Mouse (Mus musculus) forebrain, embryonic 10.5 days (tissue): ENCODE results near the gene Olfr45. TPM values are rescaled to one million over a fixed set of nuclear protein-coding genes. Genes with fewer than 3 reads are reported as not detected.

ENCODE experiments used
- polyA plus RNA-seq: library from polyadenylated mRNA; unstranded; fragments of >200 nt; fragmentation: Nextera tagmentation; extraction: Ambion mirVana; gene quantifications from 2 replicates; pipeline ENCODE4 v1.2.1, GENCODE M21; 2016

Olfr45 gene
- polyA plus RNA-seq, 1 experiment from 2014 or later = not detected

Other genes with a start within 250 kb of the Olfr45 start
- not detected in 2 replicates for gene Olfr533, start 218.6 kb upstream of the Olfr45 start, polyA plus RNA-seq
- gene Olfr535, start 197.7 kb upstream of the Olfr45 start, polyA plus RNA-seq = not detected in 2 replicates
- gene Olfr536, start 174.6 kb upstream of the Olfr45 start, polyA plus RNA-seq = not detected in 2 replicates
- gene Olfr538, start 114.1 kb upstream of the Olfr45 start, polyA plus RNA-seq = not detected in 2 replicates
- gene Olfr46, start 80.7 kb upstream of the Olfr45 start, polyA plus RNA-seq = not detected in 2 replicates
- not detected in 2 replicates for gene Olfr61, start 53.0 kb upstream of the Olfr45 start, polyA plus RNA-seq
- not detected in 2 replicates for gene Olfr53, start 35.5 kb upstream of the Olfr45 start, polyA plus RNA-seq
- gene Olfr539, start 22.0 kb upstream of the Olfr45 start, polyA plus RNA-seq = not detected in 2 replicates
- gene Olfr541, start 15.3 kb downstream of the Olfr45 start, polyA plus RNA-seq = not detected in 2 replicates
- not detected in 2 replicates for gene Cyp2e1, start 81.8 kb downstream of the Olfr45 start, polyA plus RNA-seq
- gene Syce1, start 105.9 kb downstream of the Olfr45 start, polyA plus RNA-seq = not detected in 2 replicates
- 3.7 and 3.8 TPM in 2 replicates for gene Zfp941, start 140.2 kb downstream of the Olfr45 start, polyA plus RNA-seq
- 0.41 and 0.64 TPM in 2 replicates for gene Urah, start 153.1 kb downstream of the Olfr45 start, polyA plus RNA-seq
- not detected in 2 replicates for gene Scgb1c1, start 163.6 kb downstream of the Olfr45 start, polyA plus RNA-seq
- not detected in 2 replicates for gene Odf3, start 165.9 kb downstream of the Olfr45 start, polyA plus RNA-seq
- not detected in 2 replicates for gene Gm45785, start 174.4 kb downstream of the Olfr45 start, polyA plus RNA-seq
- gene Ric8a, start 175.0 kb downstream of the Olfr45 start, polyA plus RNA-seq = 51.3 and 57.6 TPM in 2 replicates
- gene Bet1l, start 175.6 kb downstream of the Olfr45 start, polyA plus RNA-seq = 21.2 and 22.5 TPM in 2 replicates
- gene Psmd13, start 200.0 kb downstream of the Olfr45 start, polyA plus RNA-seq = 354 and 374 TPM in 2 replicates
- 26.8 and 28.4 TPM in 2 replicates for gene Sirt3, start 200.4 kb downstream of the Olfr45 start, polyA plus RNA-seq
- not detected in 2 replicates for gene Cox8b, start 218.5 kb downstream of the Olfr45 start, polyA plus RNA-seq
- 0.06 and 0.10 TPM in 2 replicates for gene Nlrp6, start 239.0 kb downstream of the Olfr45 start, polyA plus RNA-seq